Mouse (Mus musculus): ENCODE measurements around the gene Abhd4.

- TF ChIP-seq CTCF (IDR thresholded peaks at IDR 0.05; ENCODE audit: low read depth, low read length), result no peak
- TF ChIP-seq POLR2A (IDR thresholded peaks at IDR 0.05; ENCODE audit: borderline replicate concordance, low read depth, low read length), result no peak
Measured at GRCm38 (mm10) chr14:54226911-54227811, 26.8 kb upstream of the Abhd4 start.
